Mouse (Mus musculus): ENCODE results near the gene Olfr641. TPM values are rescaled to one million over a fixed set of nuclear protein-coding genes. Genes with fewer than 3 reads are reported as not detected.

Gene Olfr641
- polyA plus RNA-seq, 1 experiment from 2014 or later: not detected

- WGBS: 60% methylated on average over 2 of the region's 2 CpGs
- no peaks in the 10 kb centered on the region for H3K27me3 ChIP-seq
- H3K36me3 ChIP-seq: no peaks in the 10 kb centered on the region
- H3K4me2 ChIP-seq: no peak within 1 kb of the TSS
- no peak within 1 kb of the TSS for H3K9ac ChIP-seq
- no peaks in the 10 kb centered on the region for H3K4me1 ChIP-seq
- ATAC-seq (ENCODE audit: insufficient number of reproducible peaks, insufficient read depth, low FRiP score, low TSS enrichment, low read depth): no peak
- no peak within 1 kb of the TSS for H3K4me3 ChIP-seq
- H3K27ac ChIP-seq: no peak within 1 kb of the TSS
- H3K9me3 ChIP-seq: no peaks in the 10 kb centered on the region
Measured at GRCm38 (mm10) chr7:104071769-104072168, 36.5 kb downstream of the Olfr641 start, which contains the start of gene Olfr644. Gene Olfr644, minus strand, starts transcription at chr7:104071869.

- H3K9ac ChIP-seq: no peak within 1 kb of the TSS
- H3K4me1 ChIP-seq: no peaks in the 10 kb centered on the region
- no peaks in the 10 kb centered on the region for H3K9me3 ChIP-seq
- H3K27ac ChIP-seq: no peak within 1 kb of the TSS
- 36% methylated on average over 1 of the region's 1 CpGs for WGBS
- H3K27me3 ChIP-seq: no peaks in the 10 kb centered on the region
- ATAC-seq (ENCODE audit: insufficient number of reproducible peaks, insufficient read depth, low FRiP score, low TSS enrichment, low read depth): no peak
- H3K36me3 ChIP-seq: no peaks in the 10 kb centered on the region
- no peak within 1 kb of the TSS for H3K4me2 ChIP-seq
- no peak within 1 kb of the TSS for H3K4me3 ChIP-seq
Measured at GRCm38 (mm10) chr7:104085365-104085764, 50.1 kb downstream of the Olfr641 start, which contains the start of gene Olfr645. Gene Olfr645, minus strand, starts transcription at chr7:104085465.

Other genes with a start within 250 kb of the Olfr641 start
- not detected in 2 replicates for gene Olfr67, start 243.6 kb upstream of the Olfr641 start, polyA plus RNA-seq (2015; fragmentation: Nextera tagmentation; extraction: Ambion mirVana)
- gene Hbb-bt, start 221.4 kb upstream of the Olfr641 start, polyA plus RNA-seq (2015; fragmentation: Nextera tagmentation; extraction: Ambion mirVana): 1,311 and 2,074 TPM in 2 replicates
- gene Hbb-bs, start 207.3 kb upstream of the Olfr641 start, polyA plus RNA-seq (2015; fragmentation: Nextera tagmentation; extraction: Ambion mirVana): 2,604 and 4,415 TPM in 2 replicates
- not detected in 2 replicates for gene Hbb-bh2, start 194.9 kb upstream of the Olfr641 start, polyA plus RNA-seq (2015; fragmentation: Nextera tagmentation; extraction: Ambion mirVana)
- 46.9 and 96.8 TPM in 2 replicates for gene Hbb-bh1, start 192.3 kb upstream of the Olfr641 start, polyA plus RNA-seq (2015; fragmentation: Nextera tagmentation; extraction: Ambion mirVana)
- gene Hbb-y, start 182.2 kb upstream of the Olfr641 start, polyA plus RNA-seq (2015; fragmentation: Nextera tagmentation; extraction: Ambion mirVana): 5,482 and 5,510 TPM in 2 replicates
- not detected in 2 replicates for gene Olfr66, start 149.2 kb upstream of the Olfr641 start, polyA plus RNA-seq (2015; fragmentation: Nextera tagmentation; extraction: Ambion mirVana)
- not detected in 2 replicates for gene Olfr64, start 141.0 kb upstream of the Olfr641 start, polyA plus RNA-seq (2015; fragmentation: Nextera tagmentation; extraction: Ambion mirVana)
- gene Olfr65, start 132.0 kb upstream of the Olfr641 start, polyA plus RNA-seq (2015; fragmentation: Nextera tagmentation; extraction: Ambion mirVana): not detected in 2 replicates
- gene Olfr631, start 106.6 kb upstream of the Olfr641 start, polyA plus RNA-seq (2015; fragmentation: Nextera tagmentation; extraction: Ambion mirVana): not detected in 2 replicates
- gene Olfr632, start 101.1 kb upstream of the Olfr641 start, polyA plus RNA-seq (2015; fragmentation: Nextera tagmentation; extraction: Ambion mirVana): not detected in 2 replicates
- not detected in 2 replicates for gene Olfr633, start 91.0 kb upstream of the Olfr641 start, polyA plus RNA-seq (2015; fragmentation: Nextera tagmentation; extraction: Ambion mirVana)
- 0.03 TPM in 1 of 2 replicates, not detected in the other for gene Olfr635, start 64.3 kb upstream of the Olfr641 start, polyA plus RNA-seq (2015; fragmentation: Nextera tagmentation; extraction: Ambion mirVana)
- not detected in 2 replicates for gene Olfr638, start 36.7 kb upstream of the Olfr641 start, polyA plus RNA-seq (2015; fragmentation: Nextera tagmentation; extraction: Ambion mirVana)
- 0.04 and 0.06 TPM in 2 replicates for gene Olfr639, start 18.1 kb upstream of the Olfr641 start, polyA plus RNA-seq (2015; fragmentation: Nextera tagmentation; extraction: Ambion mirVana)
- gene Olfr640, start 9.9 kb upstream of the Olfr641 start, polyA plus RNA-seq (2015; fragmentation: Nextera tagmentation; extraction: Ambion mirVana): not detected in 2 replicates
- not detected in 2 replicates for gene Olfr642, start 17.2 kb downstream of the Olfr641 start, polyA plus RNA-seq (2015; fragmentation: Nextera tagmentation; extraction: Ambion mirVana)
- gene 4930516K23Rik, start 26.0 kb downstream of the Olfr641 start, polyA plus RNA-seq (2015; fragmentation: Nextera tagmentation; extraction: Ambion mirVana): not detected in 2 replicates
- not detected in 2 replicates for gene Olfr644, start 36.4 kb downstream of the Olfr641 start, polyA plus RNA-seq (2015; fragmentation: Nextera tagmentation; extraction: Ambion mirVana)
- not detected in 2 replicates for gene Olfr645, start 50.0 kb downstream of the Olfr641 start, polyA plus RNA-seq (2015; fragmentation: Nextera tagmentation; extraction: Ambion mirVana)
- gene Olfr646, start 69.4 kb downstream of the Olfr641 start, polyA plus RNA-seq (2015; fragmentation: Nextera tagmentation; extraction: Ambion mirVana): not detected in 2 replicates
- 0.21 TPM in 1 of 2 replicates, not detected in the other for gene Ubqln5, start 94.4 kb downstream of the Olfr641 start, polyA plus RNA-seq (2015; fragmentation: Nextera tagmentation; extraction: Ambion mirVana)
- not detected in 2 replicates for gene Olfr643, start 102.0 kb downstream of the Olfr641 start, polyA plus RNA-seq (2015; fragmentation: Nextera tagmentation; extraction: Ambion mirVana)
- not detected in 2 replicates for gene Ubqln3, start 107.8 kb downstream of the Olfr641 start, polyA plus RNA-seq (2015; fragmentation: Nextera tagmentation; extraction: Ambion mirVana)
- 0.31 TPM in 1 of 2 replicates, not detected in the other for gene Ubqlnl, start 115.1 kb downstream of the Olfr641 start, polyA plus RNA-seq (2015; fragmentation: Nextera tagmentation; extraction: Ambion mirVana)
- 4.6 and 13.3 TPM in 2 replicates for gene Olfm5, start 129.4 kb downstream of the Olfr641 start, polyA plus RNA-seq (2015; fragmentation: Nextera tagmentation; extraction: Ambion mirVana)
- 0.15 and 0.32 TPM in 2 replicates for gene Olfr648, start 147.9 kb downstream of the Olfr641 start, polyA plus RNA-seq (2015; fragmentation: Nextera tagmentation; extraction: Ambion mirVana)
- not detected in 2 replicates for gene Olfr649, start 160.5 kb downstream of the Olfr641 start, polyA plus RNA-seq (2015; fragmentation: Nextera tagmentation; extraction: Ambion mirVana)
- 0.72 and 1.1 TPM in 2 replicates for gene Trim6, start 183.3 kb downstream of the Olfr641 start, polyA plus RNA-seq (2015; fragmentation: Nextera tagmentation; extraction: Ambion mirVana)
- 1.6 and 2.3 TPM in 2 replicates for gene Trim34a, start 209.0 kb downstream of the Olfr641 start, polyA plus RNA-seq (2015; fragmentation: Nextera tagmentation; extraction: Ambion mirVana)